Mouse (Mus musculus): Measurements from ENCODE around the gene Urah.

Urah gene

GRCm38 (mm10) chr7:140834968-140835757, at the start of gene Urah:
TSS of gene Urah (plus strand) at chr7:140835018.
- no peak for DNase-seq (ENCODE audit: low read depth, low spot score)

GRCm38 (mm10) chr7:140787406-140788052, 47.3 kb upstream of the Urah start, which contains the start of gene Syce1:
TSS of gene Syce1 (minus strand) at chr7:140787852.
- DNase-seq (ENCODE audit: low read depth, low spot score), result no peak

DNA sequence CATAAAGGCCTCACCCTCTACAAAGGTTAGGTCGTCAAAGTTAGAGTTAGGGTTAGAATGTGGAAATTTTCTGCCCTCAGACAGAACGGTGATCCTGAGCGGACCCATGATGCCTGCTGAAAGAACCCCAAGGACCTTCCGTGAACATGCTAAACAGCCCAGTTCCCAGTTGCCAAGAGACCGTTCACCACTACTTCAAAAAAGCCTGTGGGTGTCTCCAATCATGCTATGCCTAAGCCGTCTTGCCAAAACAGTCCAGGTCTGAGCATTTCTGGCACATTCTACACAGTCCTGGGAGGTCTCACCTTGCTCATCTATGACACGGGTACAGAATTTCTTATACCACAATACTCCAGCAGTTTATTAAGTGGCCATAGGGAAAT, 46.8 kb upstream of the Urah start:
- no peak for DNase-seq (ENCODE audit: low read depth, low spot score)

GRCm38 (mm10) chr7:140793541-140793940, 41.3 kb upstream of the Urah start:
- no peak for DNase-seq (ENCODE audit: low read depth, low spot score)

GRCm38 (mm10) chr7:140797619-140798018, 37.2 kb upstream of the Urah start:
- DNase-seq (ENCODE audit: low read depth, low spot score), result no peak

DNA sequence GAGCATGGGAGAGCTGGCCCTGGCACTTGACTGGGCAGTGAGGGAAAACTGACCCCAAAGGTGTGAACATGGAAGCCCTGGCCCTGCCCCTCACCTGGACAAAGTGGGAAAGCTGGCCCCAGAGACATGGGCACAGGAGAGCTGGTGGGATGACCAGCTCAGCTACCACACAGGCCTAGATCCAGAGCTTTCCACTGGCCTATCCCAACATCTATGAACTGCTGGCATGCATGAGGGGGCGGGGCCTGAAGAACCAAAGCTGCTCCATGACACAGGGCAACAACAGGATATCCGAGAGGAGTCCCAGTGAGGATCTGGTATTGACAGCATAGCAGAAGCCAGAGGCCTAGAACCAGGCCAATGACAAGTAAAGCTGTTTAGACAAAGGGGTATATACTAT, 36.6 kb upstream of the Urah start:
- DNase-seq (ENCODE audit: low read depth, low spot score), result no peak

DNA sequence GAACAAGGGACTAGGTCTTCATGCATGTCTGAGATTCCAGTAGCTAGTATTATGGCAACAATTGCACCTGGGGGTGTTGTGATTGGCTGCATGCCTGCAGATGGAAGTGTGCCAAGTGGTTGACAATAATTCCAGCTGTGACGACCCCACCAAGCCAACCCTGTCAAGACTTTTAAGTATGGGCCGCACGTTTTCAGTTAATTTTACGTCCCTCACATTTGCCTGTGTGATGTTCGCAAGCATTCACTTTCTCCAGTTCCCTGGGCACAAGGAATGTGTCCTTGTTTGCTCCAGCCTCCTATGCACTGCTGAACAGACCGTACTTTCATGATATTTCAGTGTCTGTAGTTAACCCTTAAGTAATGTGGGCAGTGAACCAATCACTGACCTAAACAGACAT, 32.2 kb upstream of the Urah start:
- no peak for DNase-seq (ENCODE audit: low read depth, low spot score)

DNA sequence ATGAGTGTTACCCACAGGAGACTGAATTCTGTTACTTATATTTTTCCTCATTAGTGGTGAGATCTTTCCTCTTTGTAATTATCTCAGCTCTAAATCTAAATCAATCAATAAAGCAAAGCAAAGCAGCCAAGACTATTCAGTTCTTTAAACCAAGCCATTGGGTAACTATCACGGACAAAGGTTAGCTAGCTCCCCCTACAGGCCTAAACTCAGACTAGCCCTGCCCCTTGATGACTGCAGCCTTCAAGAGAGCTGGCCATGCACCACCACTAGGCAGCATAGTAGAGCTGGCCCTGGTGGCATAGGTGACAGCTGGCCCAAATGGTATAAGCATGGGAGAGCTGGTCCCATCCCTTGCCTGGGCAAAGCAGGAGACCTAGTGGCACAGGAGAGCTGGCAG, 29.1 kb upstream of the Urah start:
- no peak for DNase-seq (ENCODE audit: low read depth, low spot score)

DNA sequence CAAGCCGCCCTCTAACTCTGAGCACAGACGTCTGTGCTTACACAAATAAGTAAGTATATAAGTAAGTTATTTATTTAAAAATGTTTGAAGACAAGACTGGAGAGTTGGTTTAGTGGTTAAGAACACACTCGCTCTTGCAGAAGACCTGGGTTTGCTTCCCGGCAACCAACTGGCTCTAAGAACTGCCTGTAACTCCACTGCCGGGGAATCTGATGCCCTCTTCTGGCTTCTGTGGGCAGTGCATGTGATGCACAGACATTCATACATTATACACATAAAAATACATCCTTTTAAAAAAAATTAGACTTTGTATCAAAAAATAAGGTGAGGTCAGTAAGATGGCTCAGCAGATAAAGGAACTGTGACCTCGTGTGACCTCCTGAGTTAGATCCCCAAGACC, 24.3 kb upstream of the Urah start:
- DNase-seq (ENCODE audit: low read depth, low spot score), result no peak

DNA sequence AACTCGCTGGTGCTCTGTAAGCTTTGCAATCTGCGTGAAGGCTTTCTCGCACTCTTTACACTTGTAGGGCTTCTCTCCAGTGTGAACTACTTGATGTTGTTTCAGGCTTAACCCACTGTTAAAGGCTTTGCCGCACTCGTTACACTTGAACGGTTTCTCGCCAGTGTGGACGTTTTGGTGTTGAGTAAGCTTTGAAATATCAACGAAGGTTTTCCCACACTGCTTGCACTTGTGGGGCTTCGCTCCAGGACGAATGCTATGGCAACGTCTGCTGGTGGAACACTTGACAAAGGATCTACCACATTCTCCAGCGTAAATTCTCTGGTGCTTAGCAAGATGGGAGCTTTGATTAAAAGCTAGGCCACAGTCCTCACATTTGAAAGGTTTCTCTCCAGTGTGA, 23.1 kb upstream of the Urah start:
- DNase-seq (ENCODE audit: low read depth, low spot score), result no peak

DNA sequence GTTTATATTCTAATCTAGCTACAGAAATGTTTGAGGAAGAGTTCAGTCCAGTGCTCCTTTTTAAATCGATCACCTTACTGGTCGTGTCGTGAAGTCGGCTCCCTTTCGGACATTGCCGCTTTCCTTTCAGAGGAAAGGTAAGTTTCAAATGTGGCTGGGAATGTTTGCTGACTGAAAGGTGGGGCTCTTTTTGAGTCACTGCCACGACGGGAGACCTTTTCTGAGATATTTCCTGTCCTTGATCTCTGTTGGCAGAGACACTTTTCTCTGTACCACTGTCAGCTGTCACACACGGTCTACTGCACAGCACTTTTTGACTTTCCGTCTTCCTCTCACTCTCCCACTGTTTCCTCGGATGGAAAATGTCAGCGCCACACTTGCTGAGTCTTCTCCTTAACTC, 22.0 kb upstream of the Urah start:
- no peak for DNase-seq (ENCODE audit: low read depth, low spot score)

DNA sequence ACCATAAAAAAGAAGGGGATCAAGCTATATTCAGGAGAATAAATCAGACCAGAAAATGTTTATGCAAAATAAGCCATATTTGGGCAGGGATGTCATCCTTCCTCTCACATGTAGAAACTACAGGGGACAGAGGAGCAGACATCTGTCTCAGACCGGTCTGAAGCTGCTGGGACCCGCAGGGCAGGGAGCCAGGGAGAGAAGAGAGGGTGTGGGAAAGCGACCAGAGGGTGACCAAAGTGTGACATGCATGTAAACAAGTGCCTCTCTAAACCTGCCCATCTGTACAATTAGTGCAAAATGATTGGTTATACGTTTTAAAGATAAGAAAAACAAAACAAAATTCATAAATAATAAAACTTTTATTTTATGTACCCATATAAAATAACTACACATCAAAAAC, 14.6 kb upstream of the Urah start:
- DNase-seq (ENCODE audit: low read depth, low spot score), result no peak

GRCm38 (mm10) chr7:140821305-140821652, 13.5 kb upstream of the Urah start:
- DNase-seq (ENCODE audit: low read depth, low spot score), result no peak

DNA sequence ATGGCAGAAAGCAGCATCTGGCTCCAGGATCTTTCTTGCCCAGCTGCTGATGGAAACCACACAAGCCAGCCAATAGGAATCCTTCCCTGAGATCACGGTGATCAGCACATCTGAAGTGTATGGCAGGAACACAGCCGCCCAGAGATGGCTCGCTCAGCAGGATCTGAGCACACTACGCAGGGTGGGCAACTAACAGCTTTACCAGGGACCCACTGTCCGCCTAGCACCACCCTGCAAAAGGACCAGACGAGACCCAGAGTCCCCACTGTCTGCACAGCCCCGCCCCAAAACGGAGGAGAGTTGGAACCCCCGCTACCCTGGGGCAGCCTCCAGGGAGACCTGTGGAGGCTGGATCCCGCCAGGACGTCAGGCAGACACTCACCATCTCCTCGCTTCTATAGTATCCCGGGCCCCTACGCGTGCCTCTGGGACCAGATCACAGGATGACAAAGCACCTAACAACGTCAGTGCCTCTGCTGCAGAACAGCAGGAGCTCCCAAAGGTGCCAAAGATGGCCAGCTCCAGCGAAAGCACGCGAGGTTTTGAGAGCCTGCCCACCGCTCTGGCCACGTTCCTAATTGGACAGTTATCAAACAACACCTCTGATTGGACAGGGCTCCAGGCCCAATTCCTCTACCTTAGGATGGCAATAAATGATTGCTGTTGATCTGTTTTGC, 13.0 kb upstream of the Urah start, which contains the start of gene Zfp941:
TSS of gene Zfp941 (minus strand) at position 526 of the 677 bp plus-strand sequence.
- DNase-seq (ENCODE audit: low read depth, low spot score), result no peak

DNA sequence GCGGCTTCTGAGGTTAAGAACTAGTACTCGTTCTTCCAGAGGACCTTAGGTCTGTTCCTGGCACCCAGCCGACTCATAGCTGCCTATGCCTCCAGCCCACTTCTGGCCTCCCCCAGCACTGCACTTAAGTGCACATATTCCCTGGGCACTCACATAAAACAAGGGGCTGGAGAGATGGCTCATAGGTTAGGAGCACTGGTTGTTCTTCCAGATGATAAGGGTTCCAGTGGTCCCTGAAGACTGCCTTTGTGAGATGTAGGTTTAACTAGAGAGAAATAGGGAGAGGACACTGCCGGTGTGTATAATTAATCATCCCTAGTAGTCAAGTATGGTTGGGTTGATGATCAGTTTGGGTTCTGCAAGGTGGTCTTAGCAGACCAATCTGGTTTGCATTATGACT, 12.1 kb upstream of the Urah start:
- DNase-seq (ENCODE audit: low read depth, low spot score), result no peak

- peak; percentile 31 for DNase-seq (ENCODE audit: low read depth, low spot score)
Measured at GRCm38 (mm10) chr7:140828171-140828881, 6.5 kb upstream of the Urah start.

DNA sequence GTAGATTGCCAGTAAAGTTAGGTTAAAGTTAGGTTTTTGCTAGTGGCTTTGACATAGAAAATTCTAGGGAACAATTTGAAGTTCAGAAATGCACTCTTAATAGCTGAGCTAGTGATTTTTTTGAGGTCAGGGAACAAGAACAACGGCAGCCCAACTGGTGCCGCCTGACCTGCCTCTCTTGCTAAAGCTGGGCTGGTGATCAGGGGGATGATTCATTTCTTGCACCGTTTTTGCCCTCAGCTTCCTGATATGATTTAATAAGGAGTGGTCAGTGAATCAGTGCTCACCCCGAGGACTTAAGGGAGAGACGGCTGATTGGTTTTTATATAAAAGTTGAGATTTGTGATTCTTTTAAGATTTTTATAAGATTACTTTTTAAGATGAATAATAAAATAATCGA, 3.4 kb upstream of the Urah start:
- DNase-seq (ENCODE audit: low read depth, low spot score), result no peak

DNA sequence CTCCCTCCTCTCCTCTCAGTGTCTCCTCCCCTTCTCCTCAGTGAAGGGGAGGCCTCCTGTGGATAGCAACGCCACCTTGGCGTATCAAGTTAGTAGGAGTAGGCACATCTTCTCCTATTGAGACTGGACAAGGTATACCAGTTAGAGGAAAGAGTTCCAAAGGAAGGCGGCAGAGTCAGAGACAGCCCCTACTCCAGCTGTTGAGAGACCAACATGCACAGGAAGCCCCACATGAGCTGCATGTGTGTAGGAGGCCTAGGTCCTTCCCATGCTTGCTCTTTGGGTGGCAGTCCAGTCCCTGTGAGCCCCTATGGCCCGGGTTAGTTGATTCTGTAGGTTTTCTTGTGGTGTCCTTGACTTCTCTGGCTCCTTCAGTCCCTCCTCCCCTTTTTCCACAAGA, 1.5 kb upstream of the Urah start:
- DNase-seq (ENCODE audit: low read depth, low spot score), result no peak

DNA sequence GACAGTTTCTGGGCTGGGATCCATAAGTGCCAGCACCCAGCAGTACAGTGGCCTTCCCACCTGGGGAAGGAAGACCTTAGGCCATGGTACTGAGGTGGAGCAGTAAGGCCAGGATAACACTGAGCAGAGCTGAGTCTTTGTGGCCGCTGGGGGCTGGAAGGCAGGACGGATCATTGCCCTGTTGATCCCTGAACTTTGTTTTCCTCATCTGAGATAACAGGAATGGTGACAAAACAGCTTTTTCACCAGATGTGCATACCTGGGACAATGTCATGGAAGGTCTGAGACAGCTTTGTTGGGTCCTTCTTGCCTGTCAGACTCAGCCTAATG, 905 bp downstream of the Urah start:
- DNase-seq (ENCODE audit: low read depth, low spot score), result no peak

GRCm38 (mm10) chr7:140836243-140837115, 1.7 kb downstream of the Urah start:
- DNase-seq (ENCODE audit: low read depth, low spot score), result no peak

GRCm38 (mm10) chr7:140839556-140839955, 4.7 kb downstream of the Urah start:
- no peak for DNase-seq (ENCODE audit: low read depth, low spot score)
